Mouse (Mus musculus): ENCODE data around the gene Atxn2.

GRCm38 (mm10) chr5:121818401-121818800 is 107.3 kb downstream of the Atxn2 start:
- no peak for TF ChIP-seq CTCF (conservative IDR thresholded peaks at IDR 0.05 in 1 of 2, IDR thresholded peaks at IDR 0.05 in 1 of 2; ENCODE audit: low read depth in 2 of 2, low read length in 2 of 2)
- no peak for TF ChIP-seq RCOR1 (conservative IDR thresholded peaks at IDR 0.05; ENCODE audit: low read depth, low read length)
- no peak for TF ChIP-seq NRF1 (IDR thresholded peaks at IDR 0.05; ENCODE audit: low read depth, low read length)

All from CH12.LX (cell line).